Mouse (Mus musculus) liver, adult 2 months (tissue): ENCODE data around the gene Nt5e.

Experiments used
- CTCF ChIP-seq: fragments of 200-500 bp; IDR thresholded peaks from 2 replicates; pipeline ENCODE4 v1.5.1; 2011; ENCODE audit warnings: low read depth, low read length, control low read depth
- POLR2A ChIP-seq: fragments of 200-500 bp; IDR thresholded peaks from 2 replicates; pipeline ENCODE4 v1.6.1; 2011; ENCODE audit warnings: low read length, control low read depth; ENCODE audit not compliant: insufficient read depth; ENCODE audit errors: extremely low read depth

DNA sequence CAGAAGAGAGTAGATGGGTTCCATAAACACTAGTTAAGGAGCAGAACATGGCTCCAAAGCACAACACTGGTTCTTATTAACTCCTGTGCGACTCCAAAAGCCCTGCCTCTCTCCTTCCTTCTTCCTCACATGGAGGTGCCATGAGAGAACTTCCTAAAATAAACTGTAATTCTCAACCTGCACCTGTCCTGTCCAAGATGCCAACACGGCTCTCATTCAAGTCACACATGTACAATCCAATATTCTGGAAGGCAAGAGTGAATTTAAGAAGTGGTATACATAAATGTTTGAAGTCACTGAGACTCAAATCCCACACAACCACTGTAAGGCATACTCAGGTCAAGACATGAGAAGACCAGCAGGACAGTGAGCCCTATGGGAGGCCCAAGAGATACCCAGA, 44.2 kb downstream of the Nt5e start:
- TF ChIP-seq POLR2A (no peak), CTCF (no peak)
